Mouse (Mus musculus) gastrocnemius, adult 18-20 months (tissue): ENCODE data around the gene Armc5. TPM values are rescaled to one million over a fixed set of nuclear protein-coding genes. Genes with fewer than 3 reads are reported as not detected.

Experiments used
- DNase-seq: peaks from one replicate; pipeline ENCODE4 v3.0.0; 2021; ENCODE audit warnings: low spot score
- microRNA-seq: library from miRNA; unstranded; fragments of <30 nt; microRNA quantifications from one replicate; pipeline ENCODE4 v1.2.0, GENCODE M21; 2021
- total RNA-seq, 2 experiments: library from RNA; stranded (reverse); gene quantifications; 2 replicates each; pipeline ENCODE4 v1.2.3; 2021

The Armc5 gene
- total RNA-seq, 2 experiments from 2014 or later: 8.3 to 9.0 TPM

DNA sequence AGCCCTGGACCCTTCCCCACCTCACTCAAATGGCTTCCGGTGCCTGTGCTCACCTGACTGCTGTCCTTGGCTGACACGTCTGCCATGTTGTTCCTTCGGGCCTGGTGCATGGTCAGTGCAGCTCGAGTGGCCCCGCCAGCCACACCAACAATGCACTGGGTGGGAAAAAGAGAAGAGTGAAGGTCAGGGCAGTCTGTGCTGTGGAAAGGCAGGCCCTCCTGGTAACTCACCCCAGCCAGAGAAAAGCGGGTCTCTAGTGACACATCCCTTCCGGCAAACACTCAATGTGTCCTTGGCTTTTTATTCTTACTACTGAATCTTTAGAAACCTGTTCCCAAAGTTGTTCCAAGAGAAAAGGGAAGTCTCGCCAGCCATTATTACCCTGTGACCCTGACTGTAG lies 47.9 kb downstream of the Armc5 start:
- DNase-seq: no peak

DNA sequence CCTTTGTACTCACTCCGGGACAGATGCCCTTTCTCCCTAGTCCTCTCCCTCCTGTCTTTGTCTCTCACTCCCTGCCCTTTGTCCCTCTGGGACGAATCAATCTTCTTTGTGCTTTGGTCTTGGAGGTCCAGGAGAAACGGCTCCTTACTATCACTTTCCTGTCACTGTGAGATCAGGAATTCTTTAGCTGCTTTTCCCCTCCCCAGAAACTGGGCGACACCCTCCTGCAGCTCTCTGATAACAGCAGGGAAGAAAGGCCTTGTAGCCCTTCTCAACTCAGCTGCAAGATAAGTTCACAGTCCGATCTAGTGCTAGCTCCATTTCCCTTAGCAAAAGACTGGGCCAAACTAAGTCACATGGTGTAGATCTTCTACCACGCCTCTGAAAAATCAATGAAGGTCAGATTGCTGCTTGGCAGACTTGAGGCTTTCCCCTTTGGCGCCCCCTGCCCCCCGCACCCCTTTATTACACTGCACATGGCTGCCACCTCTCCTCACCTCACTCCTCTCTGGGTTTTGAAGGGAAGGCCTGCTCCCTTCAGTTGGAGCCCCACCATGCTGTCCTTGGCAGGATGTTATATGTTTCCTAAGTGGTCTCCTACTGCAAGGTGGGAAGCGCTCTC lies 51.9 kb downstream of the Armc5 start:
- no peak for DNase-seq

Small RNA genes within 50 kb of the gene (microRNA-seq; reads per million reads assigned to microRNA genes)
- gene Mir3103: 1.0 reads per million

Other genes starting within 250 kb of the Armc5 start
- under 1 TPM; 0.16 to 0.55 TPM for gene Pycard, start 243.5 kb upstream of the Armc5 start, total RNA-seq
- 100 to 1,000 TPM; 195 to 222 TPM for gene Trim72, start 233.4 kb upstream of the Armc5 start, total RNA-seq
- 1 to 10 TPM; 1.2 to 1.8 TPM for gene Itgam, start 174.7 kb upstream of the Armc5 start, total RNA-seq
- gene Gm49368, start 174.7 kb upstream of the Armc5 start, total RNA-seq: not detected
- gene Itgax, start 107.8 kb upstream of the Armc5 start, total RNA-seq: under 1 TPM; 0.09 to 0.52 TPM
- gene Itgad, start 83.0 kb upstream of the Armc5 start, total RNA-seq: under 1 TPM in 1 of 2 experiments, not detected in 1; 0.26 TPM
- 1,000 to 10,000 TPM; 1,835 to 2,031 TPM for gene Cox6a2, start 31.0 kb upstream of the Armc5 start, total RNA-seq
- gene 9130023H24Rik, start 689 bp downstream of the Armc5 start, total RNA-seq: 1 to 10 TPM; 1.6 to 1.7 TPM
- gene Tgfb1i1, start 9.5 kb downstream of the Armc5 start, total RNA-seq: 1 to 10 TPM; 5.5 to 7.0 TPM
- gene Slc5a2, start 28.3 kb downstream of the Armc5 start, total RNA-seq: under 1 TPM in 1 of 2 experiments, not detected in 1; 0.39 TPM
- 1 to 10 TPM; 2.2 to 2.7 TPM for gene BC017158, start 60.8 kb downstream of the Armc5 start, total RNA-seq
- 1 to 10 TPM; 2.0 to 3.4 TPM for gene Rgs10, start 181.4 kb downstream of the Armc5 start, total RNA-seq
- 10 to 100 TPM; 41.1 to 42.5 TPM for gene Tial1, start 224.4 kb downstream of the Armc5 start, total RNA-seq